13 mouse cellular contexts compared by ENCODE assay signal in the genomic region with DNA sequence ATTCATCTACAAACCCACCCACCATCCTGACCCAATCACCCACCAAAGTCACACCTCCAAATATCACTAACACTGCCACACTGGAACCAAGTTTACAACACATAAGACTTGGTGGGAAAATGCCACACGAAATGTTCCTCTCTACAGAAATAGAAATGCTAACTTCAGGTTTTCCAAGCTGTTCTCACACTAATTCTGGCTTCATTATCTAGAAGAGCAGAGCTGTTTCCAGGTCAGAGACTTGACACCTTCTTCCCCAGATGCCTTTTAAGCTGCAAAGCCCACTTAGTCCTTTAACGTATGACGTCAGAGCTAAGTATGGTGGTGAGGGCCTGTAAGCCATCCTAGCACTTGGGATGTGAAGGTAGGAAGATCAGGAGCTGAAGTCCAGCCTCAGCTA. TPM values are rescaled to one million over a fixed set of nuclear protein-coding genes. Genes with fewer than 3 reads are reported as not detected.
"Had no signal": no experiment of that assay in that cellular context is flagged by ENCODE, and none has a peak within 500 bp of the region (broad histone marks: within the 10 kb centered on the region; RNA-seq: fewer than 3 reads in every experiment).

No protein-coding gene starts in this region.

- DNase-seq: kidney, adult 18-20 months; kidney, postnatal 10 days; kidney, postnatal 4 days; lung, embryonic 14.5 days; lung, postnatal 10 days; lung, postnatal 4 days; midbrain, embryonic 14.5 days; right cerebral cortex, postnatal 14 days; thymus, adult 18-20 months; thymus, postnatal 25 days had no signal

- ATAC-seq: intestine, embryonic 15.5 days; liver, embryonic 12.5 days had no signal

RNA-seq across cellular contexts. Expression of a gene that starts 36.2 kb away (rescaled TPM):
- total RNA-seq: megakaryocyte, adult 5-6 weeks had no signal
